Mouse (Mus musculus): Measurements from ENCODE around the gene Klra6.
"Not testable (repeated sequence)": the region's sequence is repeated elsewhere in the genome, so short reads cannot be mapped to it uniquely, and the experiment has no call there.

The Klra6 gene

DNA sequence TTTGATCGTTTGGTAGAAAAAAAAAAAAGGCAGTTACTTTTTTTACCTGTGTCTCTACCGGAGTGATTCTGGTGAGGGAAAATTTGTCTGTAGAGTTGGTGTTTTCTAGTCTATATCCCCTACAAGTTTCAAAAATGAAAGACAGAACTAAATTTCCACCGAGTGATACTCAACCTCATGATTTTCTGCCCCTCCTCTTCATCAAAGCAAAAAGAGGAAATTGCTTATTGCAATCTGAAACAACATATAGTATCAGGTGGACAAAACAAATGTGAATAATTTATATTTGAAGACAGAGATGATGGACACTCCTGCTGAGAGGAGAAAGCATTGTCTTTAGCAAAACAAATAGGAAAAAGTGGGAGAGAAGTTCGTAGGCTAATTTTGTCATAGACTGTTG is at the start of gene Klra6:
Gene Klra6 (minus strand): TSS at position 101 of the 400 bp plus-strand sequence.
- DNase-seq (ENCODE audit: low read depth) = no peak

- not testable (repeated sequence) for DNase-seq (ENCODE audit: low read depth)
Observed at GRCm38 (mm10) chr6:130067171-130067570, 40.4 kb upstream of the Klra6 start, which contains the start of gene Klra4. Klra4 (minus strand) TSS chr6:130067271.

DNA sequence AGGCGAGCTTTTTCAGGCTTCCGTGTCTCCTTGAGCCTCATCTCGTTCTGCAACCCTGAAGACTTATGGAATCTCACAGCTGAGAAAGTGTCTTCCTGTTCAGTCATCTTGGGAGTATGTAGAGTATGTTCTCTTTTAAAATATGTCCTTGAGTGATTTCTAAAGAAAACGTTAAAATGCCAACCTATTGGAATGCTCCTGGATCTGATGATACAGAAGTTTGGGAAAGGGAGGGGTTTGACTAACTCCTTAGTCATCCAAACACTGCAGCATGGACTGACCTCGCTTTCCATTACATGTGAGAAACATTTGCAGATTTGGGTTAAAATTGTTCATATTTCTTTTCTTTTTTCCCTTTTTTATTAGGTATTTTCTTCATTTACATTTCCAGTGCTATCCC is 38.4 kb upstream of the Klra6 start:
- DNase-seq (ENCODE audit: low read depth) = no peak

- not testable (repeated sequence) for DNase-seq (ENCODE audit: low read depth)
Observed at GRCm38 (mm10) chr6:130035146-130035545, 8.4 kb upstream of the Klra6 start.

DNA sequence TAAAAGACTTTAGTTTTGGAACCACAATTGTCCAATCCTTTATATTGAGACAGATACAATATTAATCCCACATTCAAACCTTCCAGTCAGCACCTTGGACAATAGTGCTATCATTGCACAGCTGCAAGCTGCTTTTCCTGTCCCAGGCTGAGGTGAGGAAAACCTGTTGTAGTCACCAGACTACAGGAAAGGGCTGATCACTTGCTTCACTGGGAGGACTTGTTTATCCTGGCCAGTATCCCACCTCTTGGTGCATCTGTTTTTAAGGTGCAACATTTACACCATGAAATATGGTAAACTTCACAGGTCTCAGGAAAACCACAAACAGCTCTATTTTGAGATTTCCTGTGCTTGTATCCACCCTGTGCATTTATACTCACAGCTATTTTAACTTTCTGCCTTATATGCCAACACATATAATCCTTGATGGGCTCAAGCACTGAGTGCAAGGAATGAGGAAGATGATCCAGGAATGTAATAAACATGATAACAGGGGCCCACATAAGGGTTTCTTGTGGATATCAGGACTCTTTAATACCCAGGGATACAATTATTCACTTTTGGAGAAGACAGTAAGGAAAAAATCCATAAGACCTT is 4.8 kb upstream of the Klra6 start:
- DNase-seq (ENCODE audit: low read depth) = not testable (repeated sequence)

All from induced T-regulatory cell, adult 2 months (primary cell).